Comparison of ENCODE assay signal across 9 mouse cellular contexts in the genomic region with DNA sequence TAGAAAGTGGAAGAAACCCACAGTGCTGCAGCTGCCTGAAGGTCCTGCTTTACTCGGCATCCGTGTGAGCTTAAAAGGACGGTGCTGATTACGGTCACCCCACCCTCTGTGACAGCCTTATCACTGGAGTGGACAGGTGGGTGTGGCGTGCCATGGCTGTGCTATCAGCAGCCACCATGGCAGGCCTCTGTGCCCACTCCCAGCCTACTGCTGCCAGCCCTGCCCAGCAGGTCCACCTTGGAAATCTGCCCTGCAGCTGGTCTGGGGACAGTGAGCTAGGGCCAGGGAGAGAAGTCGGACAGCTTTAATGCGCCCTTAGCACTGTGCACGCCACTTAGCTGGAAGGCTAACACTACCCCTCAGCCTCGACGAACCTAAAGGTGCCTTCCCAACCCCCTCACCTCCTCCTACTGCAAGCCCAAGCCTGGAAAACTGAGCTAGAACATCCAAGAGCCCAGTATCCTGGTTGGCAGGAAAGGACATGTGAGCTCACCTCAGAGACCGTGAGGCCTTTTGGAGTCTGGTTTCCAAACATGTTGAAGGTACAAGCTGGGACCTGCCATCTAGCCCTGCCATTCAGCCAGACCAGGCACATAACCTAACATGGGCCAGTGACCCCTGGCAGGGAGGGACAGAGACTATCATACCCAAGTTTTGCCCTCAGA. TPM values are rescaled to one million over a fixed set of nuclear protein-coding genes. Genes with fewer than 3 reads are reported as not detected.
DNase-seq lines count a peak whose midpoint lies in the region; ATAC-seq and TF ChIP-seq lines count a peak whose summit lies in the region.
"Had no signal": no experiment of that assay in that cellular context is flagged by ENCODE, and none has a peak within 500 bp of the region (broad histone marks: within the 10 kb centered on the region; RNA-seq: fewer than 3 reads in every experiment).

No protein-coding gene starts in this region.

- 72% methylated on average over 11 of the region's 11 CpGs for WGBS in lung, embryonic 16.5 days
- 65% methylated on average over 11 of the region's 11 CpGs for WGBS in lung, adult 2 months
- WGBS in limb, embryonic 13.5 days = 82% methylated on average over 11 of the region's 11 CpGs

- no peaks in the 10 kb centered on the region for H3K27me3 ChIP-seq in lung, embryonic 16.5 days (ENCODE audit: control insufficient read depth, insufficient read depth, low read depth, low read length)
- no peaks in the 10 kb centered on the region for H3K27me3 ChIP-seq in limb, embryonic 13.5 days

- no peak overlapping the region for H3K27ac ChIP-seq in lung, embryonic 16.5 days (ENCODE audit: low read length)
- H3K27ac ChIP-seq in limb, embryonic 13.5 days = no peak overlapping the region
- no peak overlapping the region for H3K27ac ChIP-seq in layer of hippocampus, adult 2 months
- H3K27ac ChIP-seq: macrophage had no signal

- no peak overlapping the region for H3K4me2 ChIP-seq in lung, embryonic 16.5 days (ENCODE audit: low read depth, low read length)
- no peak overlapping the region for H3K4me2 ChIP-seq in limb, embryonic 13.5 days (replicated peaks)

- H3K36me3 ChIP-seq in lung, embryonic 16.5 days (ENCODE audit: control insufficient read depth, insufficient read depth, low read length) = peaks cover 24% of the 10 kb centered on the region
- peaks cover 75% of the 10 kb centered on the region for H3K36me3 ChIP-seq in limb, embryonic 13.5 days

- H3K9me3 ChIP-seq in lung, embryonic 16.5 days (ENCODE audit: control insufficient read depth, low read length) = no peaks in the 10 kb centered on the region
- H3K9me3 ChIP-seq in limb, embryonic 13.5 days = no peaks in the 10 kb centered on the region

- H3K4me1 ChIP-seq in lung, embryonic 16.5 days (replicated peaks; ENCODE audit: control insufficient read depth, insufficient read depth, low read length) = no peaks in the 10 kb centered on the region
- no peaks in the 10 kb centered on the region for H3K4me1 ChIP-seq in lung, adult 2 months (ENCODE audit: control insufficient read depth, insufficient read depth, low read length)
- no peaks in the 10 kb centered on the region for H3K4me1 ChIP-seq in limb, embryonic 13.5 days

- ATAC-seq in lung, embryonic 16.5 days (ENCODE audit: low read depth) = peak; percentile 60
- peak; percentile 12; the same call in 1 of the 2 replicates for ATAC-seq in limb, embryonic 13.5 days (ENCODE audit: low FRiP score, low read depth)

- peak; percentile 40 for DNase-seq in cerebellum, adult 11-12 months
- DNase-seq in cerebellum, adult 11 months = no peak
- DNase-seq in lung, adult 2 months = no peak
- peak; percentile 88 for DNase-seq in spleen, postnatal 4 days (ENCODE audit: low spot score in 2 of 2)
- DNase-seq in MN1 (ENCODE audit: low spot score) = no peak
- DNase-seq in layer of hippocampus, adult 2 months (ENCODE audit: low spot score in 2 of 2) = no peak

- no peak overlapping the region for H3K9ac ChIP-seq in lung, embryonic 16.5 days (ENCODE audit: low read length)
- H3K9ac ChIP-seq in limb, embryonic 13.5 days = 0 out of 2 replicates have a peak overlapping the region, but pooled peaks have one; percentile 25

- no peak overlapping the region for H3K4me3 ChIP-seq in lung, embryonic 16.5 days (ENCODE audit: low read length)
- H3K4me3 ChIP-seq in lung, adult 2 months (replicated peaks; ENCODE audit: extremely low read depth, low read depth, low read length) = no peak overlapping the region
- no peak overlapping the region for H3K4me3 ChIP-seq in limb, embryonic 13.5 days
- no peak overlapping the region for H3K4me3 ChIP-seq in layer of hippocampus, adult 2 months

- TF ChIP-seq CTCF in lung, adult 2 months (IDR thresholded peaks at IDR 0.05; ENCODE audit: insufficient read depth, low read length) = no peak
- no peak for TF ChIP-seq CTCF in layer of hippocampus, adult 2 months (conservative IDR thresholded peaks at IDR 0.05)

- TF ChIP-seq POLR2A in lung, adult 2 months (IDR thresholded peaks at IDR 0.05; ENCODE audit: borderline replicate concordance, extremely low read depth, low read depth, low read length) = no peak

RNA-seq across cellular contexts. Expression of a gene that starts 6.4 kb away (rescaled TPM):
- not detected in 2 replicates for polyA plus RNA-seq in lung, embryonic 16.5 days (2015; fragmentation: Nextera tagmentation; extraction: Ambion mirVana)
- 0.23 TPM in 1 of 2 replicates, not detected in the other for polyA plus RNA-seq in lung, adult 2 months (2012; rRNA removed)
- not detected in 2 replicates for polyA plus RNA-seq in limb, embryonic 13.5 days (2015; fragmentation: Nextera tagmentation; extraction: Ambion mirVana)
- not detected for total RNA-seq in layer of hippocampus, adult 2 months (2021)
- polyA plus RNA-seq: macrophage had no signal

RNA-seq across cellular contexts. Expression of a gene that starts 15.0 kb away (rescaled TPM):
- polyA plus RNA-seq in lung, embryonic 16.5 days (2015; fragmentation: Nextera tagmentation; extraction: Ambion mirVana) = 96.4 and 97.7 TPM in 2 replicates
- polyA plus RNA-seq in lung, adult 2 months (2012; rRNA removed) = 89.5 and 94.0 TPM in 2 replicates
- 108 and 109 TPM in 2 replicates for polyA plus RNA-seq in limb, embryonic 13.5 days (2015; fragmentation: Nextera tagmentation; extraction: Ambion mirVana)
- 10 to 100 TPM; 22.1 to 22.4 TPM for total RNA-seq in layer of hippocampus, adult 2 months (2021)

RNA-seq across cellular contexts. Expression of a gene that starts 49.5 kb away (rescaled TPM):
- polyA plus RNA-seq in lung, embryonic 16.5 days (2015; fragmentation: Nextera tagmentation; extraction: Ambion mirVana) = 16.2 and 17.0 TPM in 2 replicates
- polyA plus RNA-seq in lung, adult 2 months (2012; rRNA removed) = 7.7 and 8.2 TPM in 2 replicates
- polyA plus RNA-seq in limb, embryonic 13.5 days (2015; fragmentation: Nextera tagmentation; extraction: Ambion mirVana) = 21.1 and 21.8 TPM in 2 replicates
- total RNA-seq in layer of hippocampus, adult 2 months (2021) = 10 to 100 TPM; 12.4 to 13.4 TPM

RNA-seq across cellular contexts. Expression of a gene that starts 49.5 kb away (rescaled TPM):
- 51.1 and 51.6 TPM in 2 replicates for polyA plus RNA-seq in lung, embryonic 16.5 days (2015; fragmentation: Nextera tagmentation; extraction: Ambion mirVana)
- 47.8 and 55.4 TPM in 2 replicates for polyA plus RNA-seq in lung, adult 2 months (2012; rRNA removed)
- 53.1 and 53.3 TPM in 2 replicates for polyA plus RNA-seq in limb, embryonic 13.5 days (2015; fragmentation: Nextera tagmentation; extraction: Ambion mirVana)
- 10 to 100 TPM; 34.9 to 35.9 TPM for total RNA-seq in layer of hippocampus, adult 2 months (2021)

Comparison
In these comparisons a context has a peak if more than half of its experiments do, and no peak if none do; other contexts are left out.
1. DNase-seq: peak in cerebellum, adult 11-12 months (single experiment) and spleen, postnatal 4 days (2 of 2); none in cerebellum, adult 11 months (single experiment), lung, adult 2 months (single experiment), MN1 (single experiment) and layer of hippocampus, adult 2 months (0 of 2).